Mouse (Mus musculus) adrenal gland, postnatal 4 days (tissue): Measurements from ENCODE around the gene Nup210. TPM values are rescaled to one million over a fixed set of nuclear protein-coding genes. Genes with fewer than 3 reads are reported as not detected.

ENCODE experiments used
- DNase-seq, 2 experiments: peaks; one replicate each; pipeline ENCODE4 v3.0.0; 2021 to 2022; ENCODE audit warnings: low spot score in 2 of 2, mixed read lengths in 2 of 2
- total RNA-seq, 2 experiments: library from RNA; stranded (reverse); gene quantifications; 2 replicates each; pipeline ENCODE4 v1.2.3; 2021

Gene Nup210
- total RNA-seq, 2 experiments from 2014 or later: 17.0 to 24.6 TPM

- no peak for DNase-seq
Measured at GRCm38 (mm10) chr6:90974279-90974678, 142.3 kb downstream of the Nup210 start.

GRCm38 (mm10) chr6:90969341-90969871 lies 147.2 kb downstream of the Nup210 start:
- no peak for DNase-seq

Other genes with a start within 250 kb of the Nup210 start
- gene Iqsec1, start 128.1 kb downstream of the Nup210 start, total RNA-seq: 10 to 100 TPM; 90.0 to 95.0 TPM
- 10 to 100 TPM; 12.9 to 17.8 TPM for gene Hdac11, start 39.8 kb upstream of the Nup210 start, total RNA-seq
- gene Fbln2, start 95.6 kb upstream of the Nup210 start, total RNA-seq: 10 to 100 TPM; 71.7 to 73.5 TPM